Mouse (Mus musculus) heart, adult 11 months (tissue): Measurements from ENCODE around the gene Psme4.

Experiments used
- DNase-seq: peaks from one replicate; pipeline ENCODE4 v3.0.0; 2022

Psme4 gene

DNA sequence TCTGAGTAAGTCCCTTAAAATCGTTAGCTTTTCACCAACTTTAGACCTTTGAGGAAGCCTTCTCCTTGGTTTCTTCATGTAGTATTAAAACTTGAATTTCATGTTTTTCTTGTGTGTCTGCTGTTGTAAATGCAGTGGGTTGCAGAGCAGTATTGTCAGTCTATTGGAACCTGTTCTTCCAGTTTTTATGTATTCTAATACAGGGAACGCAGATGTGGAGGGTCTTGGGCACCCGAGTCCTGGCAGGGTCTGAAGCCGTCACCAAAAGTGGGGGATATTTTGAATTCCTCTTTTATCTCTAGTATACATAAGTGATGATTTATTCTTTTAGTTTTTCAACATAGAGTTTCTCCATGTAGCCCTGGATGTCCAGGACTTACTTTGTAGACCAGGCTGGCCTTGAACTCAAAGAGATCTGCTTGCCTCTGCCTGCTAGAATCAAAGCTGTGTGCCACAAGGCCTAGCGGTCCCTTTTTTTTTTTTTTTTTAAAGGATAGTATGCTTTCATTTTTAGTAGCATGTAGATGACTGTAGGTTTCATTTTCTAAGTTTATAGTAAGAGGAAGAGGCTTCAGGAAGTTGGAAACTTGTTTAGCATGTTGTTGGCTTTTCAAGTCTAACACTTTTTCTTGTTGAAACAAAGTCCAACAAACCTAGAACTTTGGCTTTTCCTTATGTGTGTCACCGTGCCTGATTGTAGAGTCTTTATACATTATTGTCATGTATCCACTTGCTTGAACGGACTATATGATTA lies 14.9 kb downstream of the Psme4 start:
- peak; percentile 63 for DNase-seq

DNA sequence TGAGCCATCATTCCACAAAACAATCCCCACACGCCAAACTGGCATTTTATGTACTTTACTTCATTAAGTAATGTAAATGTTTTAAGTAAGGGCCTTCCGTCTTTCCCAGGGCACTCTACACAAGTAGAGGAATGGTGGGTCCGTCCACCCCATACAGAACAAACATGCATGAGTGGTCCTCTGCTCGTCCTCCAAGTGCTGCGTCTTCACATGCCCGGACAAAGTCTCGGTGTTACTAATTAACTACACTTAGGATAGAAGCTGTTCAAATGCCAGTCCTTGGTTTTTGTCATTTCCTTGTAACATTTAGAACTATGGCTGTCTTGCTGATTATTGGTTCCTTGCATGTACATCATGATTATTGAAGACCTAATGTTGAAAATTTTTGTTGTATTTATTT lies 21.2 kb downstream of the Psme4 start:
- no peak for DNase-seq

DNA sequence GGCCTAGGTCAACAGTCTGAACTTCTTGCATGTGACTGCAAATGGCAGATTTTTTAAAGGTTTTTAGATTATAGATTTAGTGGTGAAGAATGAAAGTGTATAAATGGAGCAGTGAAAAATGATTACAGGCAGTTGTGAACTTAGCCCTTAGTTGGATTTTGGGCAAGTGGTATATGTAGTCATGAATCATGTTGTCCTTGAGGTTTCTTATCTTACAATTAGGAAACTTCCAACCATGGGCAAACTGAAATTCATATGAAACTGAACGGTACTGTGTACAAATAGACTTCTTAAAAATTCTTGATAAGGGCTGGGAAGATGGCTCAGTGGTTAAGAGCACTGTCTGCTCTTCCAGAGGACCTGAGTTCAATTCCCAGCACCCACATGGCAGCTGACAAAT lies 22.2 kb downstream of the Psme4 start:
- DNase-seq = no peak

DNA sequence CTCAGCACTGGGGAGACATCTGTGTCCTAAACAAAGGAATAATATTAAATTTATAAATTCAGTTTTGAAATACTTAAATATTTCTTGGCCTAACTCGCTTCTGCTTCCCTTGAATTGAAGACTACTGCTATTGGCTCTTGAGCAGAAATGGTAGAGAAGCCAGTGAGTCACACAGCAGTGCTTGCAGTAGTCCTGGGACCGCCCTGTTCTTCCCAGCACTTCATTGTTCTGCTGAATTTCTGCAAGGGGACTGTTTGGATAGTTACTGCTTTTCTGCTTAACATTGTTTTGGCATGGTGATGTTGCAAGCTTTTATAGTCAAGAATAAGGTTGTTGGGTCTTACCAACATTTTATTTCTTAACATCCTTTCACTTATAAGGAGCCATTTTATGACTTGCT lies 25.7 kb downstream of the Psme4 start:
- DNase-seq = peak; percentile 59

DNA sequence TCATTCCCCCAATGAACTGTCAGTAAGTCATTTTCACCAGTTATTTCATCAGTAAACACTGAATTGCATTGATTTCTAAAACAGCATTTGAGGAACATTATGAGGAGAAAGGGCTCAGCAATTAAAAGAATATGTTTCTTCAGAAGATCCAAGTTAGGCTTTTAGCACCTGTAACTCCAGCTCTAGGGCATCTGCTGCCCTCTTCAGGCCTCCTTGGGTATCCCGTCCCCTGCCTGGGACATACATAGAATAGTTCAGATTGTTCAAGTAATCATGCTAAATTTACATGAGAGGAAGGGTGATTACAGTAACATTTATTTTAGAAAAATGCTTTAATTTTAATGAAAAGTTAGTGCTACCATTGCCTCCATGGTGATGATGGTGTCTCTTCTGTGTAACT lies 28.0 kb downstream of the Psme4 start:
- peak; percentile 86 for DNase-seq

DNA sequence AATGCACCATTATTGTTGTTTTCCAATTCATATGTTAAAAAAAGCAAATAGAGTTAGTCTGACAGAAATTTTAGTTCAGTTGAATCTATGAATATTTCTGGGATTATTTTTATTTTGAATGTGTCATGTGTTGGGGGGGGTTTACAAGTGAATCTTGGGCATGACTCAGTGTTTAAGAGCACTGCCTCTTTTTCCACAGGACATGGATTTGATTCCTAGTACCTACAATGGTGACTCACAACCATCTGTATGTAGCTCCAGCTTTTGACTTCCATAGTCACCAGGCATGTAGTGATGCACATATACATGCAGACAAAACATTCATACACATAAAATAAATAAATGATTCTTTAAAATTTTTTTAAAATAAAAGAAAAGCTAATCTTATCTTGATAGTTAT lies 28.6 kb downstream of the Psme4 start:
- no peak for DNase-seq

DNA sequence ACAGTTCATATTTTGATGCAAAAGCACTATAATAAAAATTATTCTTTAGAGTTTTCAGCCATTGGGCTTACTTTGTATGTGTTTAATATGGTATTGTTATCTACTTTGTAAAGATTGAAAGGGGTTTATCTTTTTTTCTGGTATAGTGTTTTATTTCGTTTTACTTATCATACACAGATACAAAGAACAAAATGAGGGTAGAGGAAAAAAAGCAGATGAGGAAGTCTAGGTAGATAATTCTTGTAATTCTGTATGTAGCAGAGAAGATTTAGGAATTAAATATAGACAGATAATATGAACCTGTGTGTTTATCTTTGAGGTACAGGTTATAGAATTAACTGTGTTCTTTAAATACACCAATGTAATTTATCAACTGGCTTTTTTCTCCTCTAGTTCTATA lies 30.9 kb downstream of the Psme4 start:
- DNase-seq = no peak

DNA sequence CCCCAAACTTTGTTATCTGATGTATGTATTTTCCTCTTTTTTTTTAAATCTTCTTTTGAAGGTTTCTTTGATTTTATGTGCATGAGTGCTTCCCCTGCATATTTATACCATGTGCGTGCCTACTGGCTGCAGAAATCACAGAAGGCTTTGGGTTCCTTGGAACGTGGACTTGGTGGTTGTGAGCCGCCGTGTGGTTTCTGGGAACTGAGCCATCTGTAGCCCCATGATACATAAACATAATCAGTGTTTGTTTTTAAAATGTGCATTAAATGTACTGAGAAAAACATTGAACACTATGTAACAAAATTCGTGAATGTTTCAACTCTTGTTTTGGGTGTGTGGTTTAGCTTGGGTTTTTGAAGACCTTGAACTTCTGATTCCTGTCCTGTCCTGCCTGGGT lies 49.6 kb downstream of the Psme4 start:
- DNase-seq = no peak

DNA sequence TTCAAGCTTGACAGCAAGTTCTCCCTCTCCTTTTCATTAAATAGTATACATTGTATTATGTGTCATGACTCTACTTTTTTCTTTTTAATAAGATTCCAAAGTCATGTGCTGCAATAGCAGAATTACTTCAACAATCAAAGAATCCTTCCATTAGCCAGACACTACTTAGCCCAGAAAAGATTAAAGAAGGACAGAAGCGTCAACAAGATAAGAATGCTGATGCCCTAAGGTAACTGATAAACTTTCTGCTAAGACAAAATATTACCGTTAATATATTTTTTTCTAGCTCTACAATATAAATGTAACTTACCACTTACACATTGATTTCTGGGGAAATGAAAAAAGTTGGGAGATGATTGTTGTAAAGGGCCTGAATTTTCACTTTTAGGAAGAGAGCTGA lies 67.3 kb downstream of the Psme4 start:
- no peak for DNase-seq

DNA sequence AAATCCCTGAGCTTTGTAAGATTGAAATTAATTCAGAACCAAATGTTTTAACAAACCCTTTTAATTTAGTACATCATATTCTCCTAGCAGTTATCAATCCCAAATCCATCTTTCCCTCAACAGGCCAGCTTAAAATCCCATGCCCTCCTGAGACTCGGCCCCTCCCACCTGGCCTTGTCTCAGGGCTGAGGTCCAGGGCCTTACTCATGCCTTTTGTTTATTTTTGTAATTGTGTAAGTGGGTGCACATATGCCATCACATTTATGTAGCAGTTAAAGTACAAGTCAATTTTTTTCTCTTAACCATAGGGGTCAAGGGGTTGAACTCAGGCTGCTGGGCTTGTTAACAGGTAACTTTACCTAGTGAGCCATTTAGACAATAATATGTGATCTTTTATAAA lies 72.8 kb downstream of the Psme4 start:
- no peak for DNase-seq

DNA sequence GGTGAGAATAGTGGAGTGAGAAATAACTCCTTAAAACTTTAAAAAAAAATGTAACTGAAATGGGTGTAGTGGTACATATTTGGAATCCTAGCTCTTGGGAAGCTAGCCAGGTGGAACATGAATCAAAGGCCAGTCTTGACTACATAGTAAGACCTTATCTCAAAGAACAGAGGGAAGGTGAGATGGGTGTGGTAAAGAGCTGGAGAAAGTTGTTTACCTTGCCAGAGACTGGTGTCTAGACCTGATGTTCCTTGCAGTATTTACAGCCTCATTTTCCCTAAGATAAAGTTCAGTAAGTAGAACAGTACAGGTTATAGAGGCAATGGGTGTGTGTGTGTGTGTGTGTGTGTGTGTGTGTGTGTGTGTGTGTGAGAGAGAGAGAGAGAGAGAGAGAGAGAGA lies 100.9 kb downstream of the Psme4 start:
- no peak for DNase-seq

DNA sequence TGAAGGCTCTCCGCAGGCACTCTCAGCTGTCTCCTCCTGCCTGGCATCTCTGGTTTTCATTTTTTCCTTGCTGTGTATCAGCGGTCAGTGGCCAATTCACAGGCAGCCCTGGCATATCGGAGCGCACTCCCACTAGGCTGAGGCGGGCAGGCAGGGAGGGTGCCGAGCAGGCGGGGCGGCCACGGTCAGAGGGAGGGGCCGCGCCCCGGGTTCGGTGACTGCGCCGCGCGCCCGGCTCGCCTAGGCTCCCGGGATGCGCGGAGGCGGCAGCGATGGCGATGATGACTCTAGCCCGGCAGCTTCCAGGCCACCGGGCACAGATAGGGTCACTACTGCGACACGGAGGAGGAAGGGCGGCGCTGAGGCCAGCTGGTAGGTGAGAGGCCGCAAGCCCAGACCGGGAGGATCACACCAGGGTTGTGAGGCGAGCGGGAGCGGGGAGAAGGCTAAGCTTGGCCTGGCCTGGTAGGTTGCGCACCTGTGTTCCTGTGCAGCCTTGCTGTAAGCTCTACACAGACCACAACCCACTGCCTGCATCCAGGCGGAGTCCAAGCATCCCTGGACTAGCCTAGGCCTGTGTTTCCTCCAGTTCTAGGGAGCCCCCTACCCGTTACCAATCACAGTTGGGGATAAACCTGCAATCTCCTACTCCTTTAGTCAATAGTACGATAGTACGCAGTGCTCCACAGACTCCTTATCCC lies 113.8 kb downstream of the Psme4 start, which contains the start of the genes Gpr75 and Asb3:
Gene Gpr75 (plus strand): TSS at position 188 of the 701 bp plus-strand sequence.
Gene Asb3 (plus strand): TSS at position 246 of the 701 bp plus-strand sequence.
- peak; percentile 93 for DNase-seq

DNA sequence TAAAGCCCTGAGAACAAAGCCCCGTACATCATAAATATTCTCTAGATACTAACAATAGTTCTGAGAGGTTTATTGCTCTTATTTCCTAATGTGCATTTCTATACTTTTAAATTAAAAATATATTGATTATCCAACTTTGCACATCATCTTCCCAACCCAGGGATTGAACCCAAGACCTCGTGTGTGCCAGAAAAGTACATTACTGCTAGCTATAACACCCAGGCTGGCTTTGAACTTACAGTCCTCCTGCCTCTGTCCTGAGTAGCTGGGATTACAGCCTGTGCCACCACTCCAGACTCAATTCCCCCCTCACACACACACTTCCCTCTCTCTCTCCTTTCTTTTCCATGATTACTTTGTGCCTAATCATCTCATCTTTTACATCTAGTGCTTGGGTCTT lies 116.6 kb downstream of the Psme4 start:
- peak; percentile 55 for DNase-seq

DNA sequence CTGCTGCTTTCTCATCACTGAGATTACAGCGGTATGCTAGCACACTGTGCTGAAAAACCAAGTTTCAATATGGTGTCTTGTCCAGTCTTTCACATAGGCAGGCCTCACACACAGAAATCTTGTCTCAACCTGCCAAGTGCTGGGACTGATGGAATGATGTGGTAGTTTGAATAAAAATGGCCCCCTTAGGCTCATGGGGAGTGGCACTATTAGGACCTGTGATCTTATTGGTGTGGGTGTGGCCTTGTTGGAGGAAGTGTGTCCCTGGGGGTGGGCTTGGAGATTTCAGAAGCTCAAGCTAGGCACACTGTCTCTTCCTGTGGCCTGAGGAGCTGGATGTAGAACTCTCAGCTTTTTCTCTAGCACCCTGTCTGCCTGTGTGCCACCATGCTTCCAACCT lies 124.7 kb downstream of the Psme4 start:
- peak; percentile 57 for DNase-seq

DNA sequence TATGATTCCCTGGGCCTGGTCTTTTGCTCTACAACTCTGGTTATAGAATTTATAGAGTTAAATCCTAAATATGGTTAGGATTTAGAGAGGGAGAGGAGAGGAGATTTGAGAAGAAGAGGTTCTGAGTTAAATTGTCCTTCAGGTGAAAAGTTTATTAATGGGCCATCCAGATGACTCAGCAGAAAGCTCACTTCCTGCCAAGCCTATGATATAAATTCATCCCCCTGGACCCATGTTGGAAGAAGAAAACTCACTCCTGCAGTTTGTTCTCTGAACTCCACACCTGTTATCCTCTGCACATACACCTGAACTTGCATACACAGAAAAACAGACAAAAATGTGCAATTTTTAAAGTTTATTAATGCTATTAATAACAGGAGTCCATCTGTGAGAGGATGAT lies 127.8 kb downstream of the Psme4 start:
- peak; percentile 21 for DNase-seq

DNA sequence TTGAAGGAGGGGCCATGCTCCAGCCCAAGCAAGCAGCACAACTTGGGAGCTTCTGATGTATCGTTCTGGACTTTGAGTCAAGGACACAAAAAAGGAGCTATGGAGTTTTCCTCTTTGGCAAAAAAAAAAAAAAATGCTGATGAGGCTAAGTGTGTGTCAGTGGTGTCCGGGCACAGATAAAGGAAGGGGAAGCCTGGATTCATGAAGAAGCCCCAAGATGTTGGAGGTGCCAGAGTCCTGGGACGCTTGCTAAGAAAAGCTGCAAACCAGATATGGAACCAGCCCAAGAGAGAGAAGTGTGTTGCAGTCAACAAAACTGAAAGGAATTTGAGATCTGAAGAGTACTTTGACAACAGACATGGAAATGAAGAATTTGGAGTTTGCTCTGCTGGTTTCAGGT lies 140.8 kb downstream of the Psme4 start:
- no peak for DNase-seq

DNA sequence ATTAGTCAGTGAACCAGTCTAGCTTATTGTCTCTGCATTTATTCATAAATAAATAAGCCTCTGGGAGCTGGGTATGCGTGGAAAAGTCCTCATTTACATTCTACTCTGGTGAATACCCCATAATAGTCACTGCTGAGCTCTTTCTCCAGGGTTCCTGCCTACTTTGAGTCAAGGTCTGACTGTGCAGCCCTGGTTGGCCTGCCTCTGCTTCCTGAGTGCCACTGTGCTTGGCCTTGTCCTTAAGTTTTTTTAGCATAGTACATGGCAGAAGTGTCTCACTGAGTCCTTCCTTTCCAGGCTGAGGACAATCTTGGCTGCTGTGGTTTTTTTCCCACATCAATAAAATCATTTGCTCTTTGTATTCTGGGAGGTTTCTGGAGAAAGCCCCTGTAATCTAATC lies 149.1 kb downstream of the Psme4 start:
- DNase-seq = peak; percentile 28

DNA sequence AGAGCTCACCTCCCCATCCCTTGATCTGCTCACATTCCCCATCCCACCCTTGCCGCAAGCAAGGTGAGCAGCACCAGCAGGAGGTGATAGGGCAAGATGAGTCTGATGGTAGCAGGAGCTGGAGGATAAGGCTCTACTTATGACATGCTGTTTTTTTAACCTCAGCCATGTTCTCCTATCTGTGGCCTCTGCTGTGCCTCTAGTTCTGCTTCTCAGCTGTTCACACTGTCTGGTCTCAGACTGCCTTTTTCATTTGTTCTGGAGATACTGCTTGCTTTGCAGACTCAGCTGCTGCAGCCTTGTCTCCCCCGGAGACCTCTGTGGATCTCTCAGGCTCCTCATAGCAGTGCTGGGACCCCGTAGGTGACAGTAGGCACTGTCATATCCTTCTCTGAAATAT lies 151.8 kb downstream of the Psme4 start:
- DNase-seq = no peak

DNA sequence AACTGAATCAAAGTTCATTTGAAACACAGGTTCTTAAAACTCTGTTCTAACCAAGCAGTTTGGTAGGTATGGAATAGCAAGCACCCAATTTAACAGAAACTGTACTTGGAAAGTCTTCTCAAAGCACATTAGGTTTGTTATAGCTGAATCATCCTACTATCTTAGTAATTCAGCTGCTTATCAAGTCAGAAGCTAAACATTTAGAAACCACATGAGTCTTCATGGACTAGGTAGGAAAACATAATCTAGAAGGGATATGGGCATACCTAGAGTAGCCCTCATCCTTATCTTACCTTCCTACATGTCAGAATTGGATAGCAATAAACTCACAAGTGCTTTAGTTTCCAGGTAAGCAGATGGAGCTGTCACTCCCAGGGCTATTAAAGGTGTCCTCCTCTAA lies 156.6 kb downstream of the Psme4 start:
- no peak for DNase-seq

DNA sequence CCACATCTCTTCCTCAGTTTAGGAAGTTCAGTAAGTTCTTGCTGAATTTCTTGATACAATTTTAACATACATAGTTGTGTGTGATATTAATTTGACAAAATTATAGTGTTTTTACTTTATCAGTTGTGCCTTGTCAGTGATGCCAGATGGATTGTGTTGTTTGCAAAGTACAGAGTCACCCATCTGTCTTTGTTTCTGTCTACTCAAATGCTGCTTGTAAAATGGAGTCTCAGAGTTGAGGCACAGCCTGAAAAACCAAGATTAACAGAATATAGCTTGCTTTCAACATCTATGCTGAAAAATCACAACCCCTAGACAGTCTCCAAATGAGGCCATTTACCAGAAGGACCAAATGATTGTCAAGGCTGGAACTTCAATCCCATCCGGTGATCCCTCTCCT lies 157.0 kb downstream of the Psme4 start:
- DNase-seq = no peak
